Mouse (Mus musculus): ENCODE data around the gene Twf1.

GRCm38 (mm10) chr15:94582000-94582593, 7.6 kb downstream of the Twf1 start:
- TF ChIP-seq POLR2A (IDR thresholded peaks at IDR 0.05; ENCODE audit: borderline replicate concordance, extremely low read depth, low read depth, low read length) (no peak), CTCF (IDR thresholded peaks at IDR 0.05; ENCODE audit: insufficient read depth, low read length) (no peak)

Measured in lung, adult 2 months (tissue).